Mouse (Mus musculus): Measurements from ENCODE around the gene C1qa.

- TF ChIP-seq CTCF (IDR thresholded peaks at IDR 0.05; ENCODE audit: borderline replicate concordance, control insufficient read depth, extremely low read depth, insufficient read depth, low read length, poor library complexity) (no peak), POLR2A (IDR thresholded peaks at IDR 0.05; ENCODE audit: control insufficient read depth, extremely low read depth, insufficient read depth, low read length, poor library complexity) (no peak)
Observed at GRCm38 (mm10) chr4:136928928-136929327, 30.3 kb upstream of the C1qa start.
